Mouse (Mus musculus): ENCODE data around the gene Hnrnph1. TPM values are rescaled to one million over a fixed set of nuclear protein-coding genes. Genes with fewer than 3 reads are reported as not detected.

Hnrnph1 gene
- polyA plus RNA-seq, 1 experiment, result 121 TPM

DNA sequence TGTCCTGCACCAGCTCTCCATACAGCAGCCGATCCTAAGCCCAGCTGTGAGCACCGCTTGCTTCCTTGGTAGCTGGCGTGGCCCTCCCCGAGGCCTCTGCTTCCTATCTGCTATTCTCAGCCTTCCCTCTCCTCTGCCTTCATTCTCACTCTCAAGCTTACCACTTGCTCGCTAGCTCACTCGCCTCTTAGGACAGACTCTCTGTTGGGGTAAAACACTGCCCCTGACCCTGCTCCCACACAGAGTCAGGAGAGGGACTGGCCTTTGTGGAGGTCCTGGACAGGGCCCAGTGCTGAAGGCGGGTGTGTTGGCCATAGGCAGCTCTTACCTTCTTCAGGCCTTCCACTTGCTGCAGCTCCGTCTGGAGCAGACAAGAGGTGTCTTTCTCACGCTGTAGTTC lies 20.5 kb downstream of the Hnrnph1 start:
- Histone ChIP-seq H3K27me3 (replicated peaks) (no peaks in the 10 kb centered on the region), H3K36me3 (replicated peaks; ENCODE audit: low read length) (peaks cover 78% of the 10 kb centered on the region), H3K4me1 (peaks cover 32% of the 10 kb centered on the region), H3K4me3 (replicated peaks) (peak overlapping the region; percentile 31), H3K9me3 (no peaks in the 10 kb centered on the region)
- no peak for TF ChIP-seq FLI1 (IDR thresholded peaks at IDR 0.05; ENCODE audit: low read length)
- TF ChIP-seq GATA1 (IDR thresholded peaks at IDR 0.05; ENCODE audit: borderline replicate concordance, low read length), result no peak

DNA sequence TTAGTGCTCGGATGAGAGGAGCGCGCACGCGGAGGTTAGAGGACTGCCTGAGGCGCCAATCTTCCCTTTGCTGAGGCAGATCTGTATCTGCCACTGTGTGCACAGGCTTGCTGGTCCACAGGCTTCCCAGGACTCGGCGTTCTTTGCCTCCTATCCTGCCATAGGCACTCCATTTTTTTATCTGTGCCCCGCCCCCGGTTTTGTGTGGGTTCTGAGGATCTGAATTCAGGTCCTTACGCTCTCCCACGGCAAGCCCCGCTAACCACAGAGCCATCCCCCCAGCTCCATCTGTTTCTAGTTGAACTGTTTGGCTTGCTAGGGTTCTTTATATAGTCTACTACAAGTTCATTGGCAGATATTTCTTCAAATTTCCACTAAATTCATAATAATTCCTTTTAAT lies 22.0 kb downstream of the Hnrnph1 start:
- Histone ChIP-seq H3K27me3 (replicated peaks) (no peaks in the 10 kb centered on the region), H3K36me3 (replicated peaks; ENCODE audit: low read length) (peaks cover 84% of the 10 kb centered on the region), H3K4me3 (replicated peaks) (no peak overlapping the region), H3K9me3 (no peaks in the 10 kb centered on the region), H3K4me1 (peaks cover 34% of the 10 kb centered on the region)
- TF ChIP-seq GATA1 (IDR thresholded peaks at IDR 0.05; ENCODE audit: borderline replicate concordance, low read length), result no peak

DNA sequence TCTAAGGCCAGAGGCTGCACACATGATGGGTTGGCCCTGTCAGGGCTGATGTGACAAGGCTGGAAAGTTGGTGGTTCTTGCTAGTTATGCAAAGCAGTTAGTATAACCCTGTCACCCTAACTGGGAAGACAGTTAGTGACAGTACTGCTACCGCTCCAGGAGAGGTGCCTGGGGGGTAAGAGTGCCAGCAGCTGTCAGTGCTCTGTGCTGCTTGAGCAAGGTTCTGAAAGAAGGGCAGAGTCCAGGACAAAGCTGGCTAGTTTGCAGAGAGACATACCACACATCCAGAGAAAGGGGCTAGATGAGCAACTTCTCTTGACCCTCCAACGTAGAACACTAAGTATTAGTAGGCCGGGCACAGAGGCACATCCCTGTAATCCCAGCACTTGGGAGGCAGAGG lies 25.7 kb downstream of the Hnrnph1 start:
- no peaks in the 10 kb centered on the region for H3K27me3 ChIP-seq (replicated peaks)
- H3K4me1 ChIP-seq, result peaks cover 24% of the 10 kb centered on the region
- peaks cover 80% of the 10 kb centered on the region for H3K36me3 ChIP-seq (replicated peaks; ENCODE audit: low read length)
- no peak overlapping the region for H3K4me3 ChIP-seq (replicated peaks)
- H3K9me3 ChIP-seq, result no peaks in the 10 kb centered on the region
- TF ChIP-seq FLI1 (IDR thresholded peaks at IDR 0.05; ENCODE audit: low read length) (no peak), GATA1 (IDR thresholded peaks at IDR 0.05; ENCODE audit: borderline replicate concordance, low read length) (no peak)

DNA sequence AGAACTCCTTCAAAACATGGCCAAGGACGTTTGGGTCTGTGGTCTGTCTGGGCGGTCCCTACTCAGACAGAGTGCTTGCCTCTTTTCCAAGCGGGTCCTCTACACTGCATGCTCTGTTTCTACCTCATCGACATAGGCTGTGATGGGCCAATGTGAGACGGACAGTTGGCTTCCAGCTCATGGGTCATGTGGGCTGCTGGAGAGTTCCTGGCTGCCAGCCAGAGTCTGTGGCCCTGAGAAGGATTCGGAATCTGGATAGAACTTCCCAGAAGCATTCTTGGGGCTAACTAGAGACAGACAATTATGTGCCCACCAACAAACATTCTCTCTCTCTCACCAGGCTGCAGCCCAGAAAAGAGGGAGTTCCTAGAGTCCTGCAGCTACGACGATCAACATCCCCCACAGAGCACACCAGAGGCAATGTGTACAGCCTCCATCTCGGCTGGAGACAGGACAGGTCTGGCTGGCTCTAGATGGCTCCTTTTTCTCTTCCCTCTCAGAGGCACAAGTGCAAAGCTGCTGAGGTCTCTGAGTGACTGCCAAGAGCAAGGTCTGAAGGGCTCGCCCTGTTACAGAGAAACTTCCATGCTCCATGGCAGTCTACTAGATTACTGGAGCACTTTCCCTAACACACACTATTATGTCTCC lies 26.7 kb downstream of the Hnrnph1 start:
- H3K4me3 ChIP-seq (replicated peaks), result no peak overlapping the region
- no peaks in the 10 kb centered on the region for H3K9me3 ChIP-seq
- no peak for TF ChIP-seq FLI1 (IDR thresholded peaks at IDR 0.05; ENCODE audit: low read length)
- no peak for TF ChIP-seq GATA1 (IDR thresholded peaks at IDR 0.05; ENCODE audit: borderline replicate concordance, low read length)
- no peaks in the 10 kb centered on the region for H3K27me3 ChIP-seq (replicated peaks)
- peaks cover 73% of the 10 kb centered on the region for H3K36me3 ChIP-seq (replicated peaks; ENCODE audit: low read length)
- H3K4me1 ChIP-seq, result peaks cover 17% of the 10 kb centered on the region

DNA sequence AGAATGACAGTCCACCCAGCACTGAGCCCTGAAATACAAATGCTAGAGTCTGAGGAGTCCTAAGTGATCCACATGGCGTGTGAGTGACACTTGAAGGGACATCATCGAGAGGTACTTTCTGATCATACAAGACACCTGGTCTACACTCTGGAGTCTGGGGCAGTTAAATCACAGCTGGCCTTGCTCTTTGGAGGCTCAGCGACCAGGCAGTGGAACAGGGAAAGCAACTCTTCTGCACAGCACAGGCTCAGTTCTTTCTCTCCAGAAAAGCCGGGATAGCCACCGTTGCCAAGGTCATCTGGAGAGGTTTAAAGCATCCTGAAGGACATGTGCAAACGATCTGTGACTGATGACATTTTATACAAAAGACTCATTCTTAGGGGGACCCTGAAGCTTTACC lies 30.4 kb downstream of the Hnrnph1 start:
- peaks cover 12% of the 10 kb centered on the region; the same call in 1 of the 2 replicates for H3K4me1 ChIP-seq
- no peak overlapping the region for H3K4me3 ChIP-seq (replicated peaks)
- peaks cover 71% of the 10 kb centered on the region for H3K36me3 ChIP-seq (replicated peaks; ENCODE audit: low read length)
- no peaks in the 10 kb centered on the region for H3K27me3 ChIP-seq (replicated peaks)
- H3K9me3 ChIP-seq, result no peaks in the 10 kb centered on the region
- no peak for TF ChIP-seq GATA1 (IDR thresholded peaks at IDR 0.05; ENCODE audit: borderline replicate concordance, low read length)
- TF ChIP-seq FLI1 (IDR thresholded peaks at IDR 0.05; ENCODE audit: low read length), result no peak

DNA sequence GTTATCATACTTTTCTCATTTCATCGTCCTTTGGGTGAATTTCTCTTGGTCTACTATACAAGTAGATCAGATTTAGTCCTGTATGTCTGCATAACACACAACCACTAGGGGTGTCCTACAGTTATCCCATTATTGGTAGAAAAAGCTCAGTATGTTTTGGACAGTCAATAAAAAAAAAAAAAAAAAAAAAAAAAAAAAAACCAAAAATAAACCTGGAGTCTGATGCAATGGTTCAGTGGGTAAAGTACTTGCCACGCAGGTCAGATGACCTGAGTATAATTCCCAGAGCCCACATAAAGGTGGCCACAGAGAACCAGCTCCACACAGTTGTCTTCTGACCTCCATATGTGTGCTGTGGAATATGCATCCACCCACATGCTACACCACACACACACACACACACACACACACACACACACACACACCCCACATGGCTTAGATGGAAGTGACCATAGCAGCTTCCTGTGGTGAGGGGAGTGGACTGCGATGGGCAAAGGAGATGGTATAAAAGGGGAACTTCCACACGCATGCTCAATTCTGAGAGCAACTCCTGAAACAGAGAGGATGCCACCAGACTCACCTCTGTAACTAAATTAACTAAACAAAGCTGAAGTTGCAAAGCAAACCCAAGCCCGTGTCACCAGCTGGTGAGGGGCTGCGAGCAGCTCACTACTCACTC lies 38.9 kb downstream of the Hnrnph1 start:
- Histone ChIP-seq H3K4me3 (replicated peaks) (no peak overlapping the region), H3K4me1 (peaks cover 13% of the 10 kb centered on the region), H3K9me3 (no peaks in the 10 kb centered on the region), H3K36me3 (replicated peaks; ENCODE audit: low read length) (peaks cover 62% of the 10 kb centered on the region), H3K27me3 (replicated peaks) (no peaks in the 10 kb centered on the region)
- no peak for TF ChIP-seq FLI1 (IDR thresholded peaks at IDR 0.05; ENCODE audit: low read length)
- no peak for TF ChIP-seq GATA1 (IDR thresholded peaks at IDR 0.05; ENCODE audit: borderline replicate concordance, low read length)

DNA sequence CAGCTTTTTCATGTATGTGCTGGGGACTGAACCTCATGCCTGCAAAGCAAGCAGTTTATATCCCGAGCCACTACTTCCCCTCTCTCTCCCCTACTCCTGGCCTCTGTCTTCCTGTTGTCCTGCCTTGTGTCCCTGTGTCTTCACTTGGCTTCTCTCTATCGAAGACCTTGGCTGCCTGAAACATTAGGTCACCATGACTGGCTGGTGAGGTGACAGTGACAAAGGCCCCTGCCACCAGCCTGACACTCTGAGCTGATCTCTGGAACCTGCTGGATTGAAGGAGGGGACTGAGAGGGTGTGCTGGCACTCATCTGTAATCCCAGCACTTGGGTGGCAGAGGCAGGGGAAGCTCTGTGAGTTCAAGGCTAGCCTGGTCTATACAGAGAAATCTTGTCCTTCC lies 41.1 kb downstream of the Hnrnph1 start:
- Histone ChIP-seq H3K9me3 (no peaks in the 10 kb centered on the region), H3K36me3 (replicated peaks; ENCODE audit: low read length) (peaks cover 55% of the 10 kb centered on the region), H3K4me3 (replicated peaks) (no peak overlapping the region), H3K27me3 (replicated peaks) (no peaks in the 10 kb centered on the region), H3K4me1 (peaks cover 35% of the 10 kb centered on the region)
- no peak for TF ChIP-seq FLI1 (IDR thresholded peaks at IDR 0.05; ENCODE audit: low read length)
- no peak for TF ChIP-seq GATA1 (IDR thresholded peaks at IDR 0.05; ENCODE audit: borderline replicate concordance, low read length)

DNA sequence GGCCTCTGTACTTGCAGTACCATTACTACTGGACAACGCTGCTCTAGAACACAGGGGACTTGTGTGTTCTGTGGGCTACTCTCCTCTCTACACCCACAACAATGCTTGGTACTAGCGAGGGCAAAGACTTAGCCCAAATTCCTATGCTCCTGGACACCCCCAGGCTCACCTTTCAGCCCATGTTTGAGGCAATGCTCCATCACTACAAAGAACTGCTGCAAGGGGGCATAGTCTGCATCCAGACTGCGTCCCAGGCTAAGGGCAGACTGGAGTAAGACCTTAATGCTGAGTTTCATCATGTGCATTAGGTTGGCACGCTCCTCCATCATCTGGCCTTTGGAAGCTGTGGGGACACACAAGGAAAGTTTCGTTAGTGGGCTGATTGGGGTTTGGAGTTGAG lies 44.7 kb downstream of the Hnrnph1 start:
- Histone ChIP-seq H3K27me3 (replicated peaks) (no peaks in the 10 kb centered on the region), H3K36me3 (replicated peaks; ENCODE audit: low read length) (peaks cover 32% of the 10 kb centered on the region), H3K9me3 (no peaks in the 10 kb centered on the region), H3K4me1 (peaks cover 44% of the 10 kb centered on the region), H3K4me3 (replicated peaks) (peak overlapping the region; percentile 89)
- no peak for TF ChIP-seq FLI1 (IDR thresholded peaks at IDR 0.05; ENCODE audit: low read length)

DNA sequence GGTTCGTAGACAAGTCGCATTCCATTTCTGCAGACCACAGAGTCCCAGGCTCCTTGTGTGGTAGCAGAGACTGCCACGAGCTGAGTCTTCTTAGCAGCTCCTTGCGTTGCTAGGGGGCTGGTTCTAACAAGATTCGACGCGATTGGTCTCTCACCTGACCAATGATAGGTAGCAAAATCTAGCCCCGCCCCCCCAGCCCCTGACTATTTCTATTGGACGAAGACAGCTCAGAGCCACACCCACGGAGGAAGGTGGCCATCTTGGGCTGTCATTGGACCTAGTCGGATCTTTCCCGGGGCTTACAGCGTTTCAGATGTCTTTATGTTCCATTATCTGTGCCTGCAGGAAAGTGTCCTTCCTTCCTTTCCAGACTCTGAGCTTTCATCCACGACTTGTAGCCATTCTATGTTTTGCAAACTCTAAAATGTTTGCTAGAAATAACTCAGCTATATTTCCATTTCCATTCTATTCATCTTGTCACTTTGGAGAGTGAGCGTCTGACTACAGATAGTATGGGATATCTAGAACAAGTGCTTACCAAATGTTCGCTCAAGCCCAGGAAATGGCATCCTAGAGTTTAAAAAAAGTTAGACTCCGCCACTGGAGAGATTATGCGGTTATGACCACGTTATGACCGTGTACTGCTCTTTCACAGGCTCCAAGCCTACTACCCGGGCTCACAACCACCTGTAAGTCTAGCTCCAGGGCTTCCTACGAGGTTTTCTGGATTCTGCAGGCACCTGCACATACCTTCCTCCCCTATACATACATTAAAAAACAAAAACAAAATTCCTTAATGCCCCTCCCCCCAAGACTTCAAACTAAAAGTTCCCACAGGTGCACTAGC lies 45.4 kb downstream of the Hnrnph1 start:
- H3K27me3 ChIP-seq (replicated peaks), result no peaks in the 10 kb centered on the region
- H3K36me3 ChIP-seq (replicated peaks; ENCODE audit: low read length), result peaks cover 25% of the 10 kb centered on the region
- TF ChIP-seq GATA1 (IDR thresholded peaks at IDR 0.05; ENCODE audit: borderline replicate concordance, low read length) (no peak), FLI1 (IDR thresholded peaks at IDR 0.05; ENCODE audit: low read length) (no peak)
- H3K4me3 ChIP-seq (replicated peaks), result peak overlapping the region; percentile 89
- H3K9me3 ChIP-seq, result no peaks in the 10 kb centered on the region
- peaks cover 51% of the 10 kb centered on the region for H3K4me1 ChIP-seq

DNA sequence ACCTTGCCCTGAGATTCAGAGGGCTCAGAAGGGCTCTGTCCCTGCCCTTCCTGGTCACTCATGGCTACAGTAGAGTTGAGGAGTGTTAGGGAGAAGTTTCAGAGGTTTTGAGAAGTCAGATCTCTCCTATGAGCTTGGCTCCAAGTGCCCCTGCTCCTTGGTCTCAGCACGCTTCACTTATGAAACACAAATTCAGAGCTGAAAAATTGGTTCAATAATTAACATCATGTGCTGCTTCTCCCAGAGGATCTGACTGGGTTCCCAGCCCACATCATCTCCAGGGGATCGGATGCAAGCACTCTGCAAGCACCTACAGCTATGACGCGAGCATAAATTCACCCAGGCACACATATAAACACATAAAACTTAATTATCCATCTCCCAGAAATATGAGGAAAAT lies 49.3 kb downstream of the Hnrnph1 start:
- H3K4me1 ChIP-seq, result peaks cover 53% of the 10 kb centered on the region
- no peaks in the 10 kb centered on the region for H3K27me3 ChIP-seq (replicated peaks)
- H3K36me3 ChIP-seq (replicated peaks; ENCODE audit: low read length), result peaks cover 2% of the 10 kb centered on the region
- H3K4me3 ChIP-seq (replicated peaks), result no peak overlapping the region
- no peaks in the 10 kb centered on the region for H3K9me3 ChIP-seq
- TF ChIP-seq FLI1 (IDR thresholded peaks at IDR 0.05; ENCODE audit: low read length) (no peak), GATA1 (IDR thresholded peaks at IDR 0.05; ENCODE audit: borderline replicate concordance, low read length) (no peak)
